Mouse (Mus musculus) neural tube, embryonic 12.5 days (tissue): Measurements from ENCODE around the gene Cd83. TPM values are rescaled to one million over a fixed set of nuclear protein-coding genes. Genes with fewer than 3 reads are reported as not detected.

Experiments used
- polyA plus RNA-seq: library from polyadenylated mRNA; unstranded; fragments of >200 nt; fragmentation: Nextera tagmentation; extraction: Ambion mirVana; gene quantifications from 2 replicates; pipeline ENCODE4 v1.2.1, GENCODE M21; 2016

Gene Cd83
- polyA plus RNA-seq, 1 experiment from 2014 or later, result 20.9 TPM

Other genes with a start within 250 kb of the Cd83 start
- 9.8 and 12.5 TPM in 2 replicates for gene Mcur1, start 224.6 kb upstream of the Cd83 start, polyA plus RNA-seq
- gene Rnf182, start 169.1 kb upstream of the Cd83 start, polyA plus RNA-seq, result 9.1 and 14.1 TPM in 2 replicates